Mouse (Mus musculus): ENCODE measurements around the gene Tecpr2.

The Tecpr2 gene

GRCm38 (mm10) chr12:110889036-110890020 is at the start of gene Tecpr2, which contains the start of gene Cinp:
Gene Tecpr2, plus strand, starts transcription at chr12:110889264.
Gene Cinp, minus strand, starts transcription at chr12:110889145.
- WGBS, result under 1% methylated on average over 74 of the region's 74 CpGs

DNA sequence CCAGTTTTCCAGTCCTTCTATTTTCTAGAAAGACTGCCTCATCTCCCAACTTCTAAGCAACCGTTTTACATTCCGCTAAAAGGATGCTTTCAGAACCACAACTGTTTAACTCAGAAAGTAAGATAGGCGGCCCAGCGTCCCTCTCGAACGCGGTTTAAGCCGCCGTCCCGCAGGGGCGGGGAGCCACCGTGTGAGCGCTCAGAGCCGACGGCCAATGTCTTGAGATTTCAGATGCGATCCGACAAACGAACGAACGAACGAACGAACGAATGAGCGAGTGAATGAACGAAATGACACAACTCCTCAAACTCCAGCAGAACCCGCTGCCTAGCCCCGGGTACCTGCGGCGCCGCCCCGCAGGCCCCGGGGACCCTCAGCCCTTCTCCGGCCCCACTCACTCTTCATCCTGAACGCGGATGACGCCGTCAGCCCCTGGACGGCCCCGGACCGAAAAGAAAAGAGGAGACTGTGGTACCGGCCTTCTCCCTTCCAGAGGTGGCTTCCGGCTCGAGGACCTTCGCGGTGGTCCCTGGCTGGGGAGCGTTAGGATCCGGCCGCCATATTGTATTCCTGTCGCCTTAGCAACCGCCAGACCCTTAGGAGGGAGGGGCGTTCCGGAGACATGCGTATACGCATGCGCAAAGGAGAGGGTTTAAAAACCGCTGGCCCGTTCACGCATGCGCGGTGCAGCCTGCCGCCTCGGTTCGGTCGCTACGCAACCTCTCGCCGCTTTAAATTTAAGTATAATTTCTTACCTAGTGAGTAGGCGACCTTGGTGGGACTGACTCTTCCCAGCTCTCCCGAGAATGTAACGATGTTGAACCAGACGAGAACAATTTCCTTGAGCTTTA is 48.5 kb upstream of the Tecpr2 start, which contains the start of gene Mok:
Mok (minus strand) TSS at position 592 of the 851 bp plus-strand sequence.
- WGBS, result under 1% methylated on average over 71 of the region's 71 CpGs

DNA sequence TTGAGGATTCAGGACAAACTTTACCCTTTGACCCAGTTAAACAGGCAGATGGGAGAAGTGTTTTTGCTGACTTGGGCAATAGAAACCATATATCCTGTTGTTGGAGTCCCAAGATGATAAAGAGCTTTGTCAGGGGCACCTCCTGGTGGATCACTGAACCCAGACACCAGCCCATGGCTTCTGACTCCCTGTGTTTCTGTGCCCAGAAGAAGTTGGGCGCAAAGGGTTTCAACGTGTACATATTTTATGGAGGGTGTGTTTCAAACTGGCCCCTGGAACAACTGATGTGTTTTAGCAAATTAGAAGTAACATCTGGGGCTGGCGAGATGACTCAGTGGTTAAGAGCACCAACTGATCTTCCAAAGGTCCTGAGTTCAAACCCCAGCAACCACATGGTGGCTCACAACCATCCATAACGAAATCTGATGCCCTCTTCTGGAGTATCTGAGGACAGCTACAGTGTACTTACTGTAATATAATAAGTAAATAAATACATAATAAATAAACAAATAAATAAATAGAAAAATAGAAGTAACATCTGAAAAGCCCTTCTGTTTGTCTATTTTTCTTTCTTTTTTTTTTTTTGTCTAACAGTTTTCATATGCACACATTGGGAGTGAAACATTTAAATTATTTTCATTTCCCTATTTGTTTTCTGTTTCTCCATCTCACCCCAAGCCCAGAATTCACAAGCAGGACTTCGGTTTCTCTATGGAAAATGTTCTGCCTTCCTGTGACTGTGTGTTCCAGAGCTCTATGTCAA is 47.2 kb upstream of the Tecpr2 start:
- WGBS, result 71% methylated on average over 5 of the region's 5 CpGs

- WGBS, result 19% methylated on average over 32 of the region's 32 CpGs
Observed at GRCm38 (mm10) chr12:110843194-110844048, 45.6 kb upstream of the Tecpr2 start.

- WGBS, result 3% methylated on average over 42 of the region's 42 CpGs
Observed at GRCm38 (mm10) chr12:110844227-110845130, 44.6 kb upstream of the Tecpr2 start.

- 1% methylated on average over 36 of the region's 36 CpGs for WGBS
Observed at GRCm38 (mm10) chr12:110845131-110845880, 43.8 kb upstream of the Tecpr2 start.

GRCm38 (mm10) chr12:110846191-110846765 is 42.8 kb upstream of the Tecpr2 start:
- 74% methylated on average over 6 of the region's 6 CpGs for WGBS

DNA sequence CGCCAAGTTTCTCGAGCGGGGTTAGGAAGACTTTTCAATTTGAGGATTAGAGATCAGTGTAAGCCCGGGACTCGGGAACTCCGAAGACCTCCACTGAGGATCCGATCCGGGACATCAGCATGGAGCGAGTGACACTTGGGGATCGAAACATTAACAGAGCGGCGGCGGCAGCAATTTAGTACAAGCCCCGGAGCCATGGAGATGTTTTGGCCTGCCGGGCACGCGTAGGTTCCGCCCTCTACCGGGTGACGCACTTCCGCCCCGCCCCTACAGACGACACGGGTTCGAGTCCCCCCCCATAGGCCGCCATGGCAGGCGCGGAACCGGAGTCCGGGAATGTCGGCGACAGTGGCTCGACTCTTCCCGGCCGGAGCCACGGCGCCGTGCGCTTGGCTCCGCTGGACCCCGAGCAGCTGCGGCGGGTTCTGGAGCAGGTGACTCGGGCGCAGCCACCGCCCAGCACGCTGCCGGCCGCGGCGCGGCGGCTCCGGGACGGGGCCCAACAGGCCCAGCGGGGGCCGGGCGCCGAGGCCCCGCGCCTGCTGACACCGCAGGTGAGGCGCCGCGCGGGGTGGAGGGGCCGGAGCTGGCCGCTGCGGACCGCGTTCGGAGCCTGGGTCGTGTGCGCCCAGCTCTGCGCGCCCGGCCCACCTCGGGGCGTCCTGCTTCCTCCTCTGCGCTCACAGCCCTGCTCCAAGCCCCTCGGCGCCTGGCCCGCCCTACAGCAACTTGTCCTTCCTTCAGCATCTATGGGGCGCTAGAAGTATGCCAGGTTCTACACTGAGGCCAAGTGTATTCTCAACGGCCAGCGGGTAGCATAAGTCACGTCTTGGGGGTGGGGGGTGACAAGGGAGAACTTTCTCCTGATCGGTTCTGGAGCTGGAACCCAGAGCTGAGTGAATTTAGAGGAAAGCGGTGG is 38.8 kb upstream of the Tecpr2 start, which contains the start of gene Zfp839:
Zfp839 (plus strand) TSS at position 244 of the 919 bp plus-strand sequence.
- WGBS, result under 1% methylated on average over 85 of the region's 89 CpGs

GRCm38 (mm10) chr12:110850929-110851256 is 38.2 kb upstream of the Tecpr2 start:
- 14% methylated on average over 9 of the region's 9 CpGs for WGBS

- 77% methylated on average over 12 of the region's 12 CpGs for WGBS
Observed at GRCm38 (mm10) chr12:110851414-110851813, 37.6 kb upstream of the Tecpr2 start.

- WGBS, result 75% methylated on average over 1 of the region's 1 CpGs
Observed at GRCm38 (mm10) chr12:110851923-110852322, 37.1 kb upstream of the Tecpr2 start.

DNA sequence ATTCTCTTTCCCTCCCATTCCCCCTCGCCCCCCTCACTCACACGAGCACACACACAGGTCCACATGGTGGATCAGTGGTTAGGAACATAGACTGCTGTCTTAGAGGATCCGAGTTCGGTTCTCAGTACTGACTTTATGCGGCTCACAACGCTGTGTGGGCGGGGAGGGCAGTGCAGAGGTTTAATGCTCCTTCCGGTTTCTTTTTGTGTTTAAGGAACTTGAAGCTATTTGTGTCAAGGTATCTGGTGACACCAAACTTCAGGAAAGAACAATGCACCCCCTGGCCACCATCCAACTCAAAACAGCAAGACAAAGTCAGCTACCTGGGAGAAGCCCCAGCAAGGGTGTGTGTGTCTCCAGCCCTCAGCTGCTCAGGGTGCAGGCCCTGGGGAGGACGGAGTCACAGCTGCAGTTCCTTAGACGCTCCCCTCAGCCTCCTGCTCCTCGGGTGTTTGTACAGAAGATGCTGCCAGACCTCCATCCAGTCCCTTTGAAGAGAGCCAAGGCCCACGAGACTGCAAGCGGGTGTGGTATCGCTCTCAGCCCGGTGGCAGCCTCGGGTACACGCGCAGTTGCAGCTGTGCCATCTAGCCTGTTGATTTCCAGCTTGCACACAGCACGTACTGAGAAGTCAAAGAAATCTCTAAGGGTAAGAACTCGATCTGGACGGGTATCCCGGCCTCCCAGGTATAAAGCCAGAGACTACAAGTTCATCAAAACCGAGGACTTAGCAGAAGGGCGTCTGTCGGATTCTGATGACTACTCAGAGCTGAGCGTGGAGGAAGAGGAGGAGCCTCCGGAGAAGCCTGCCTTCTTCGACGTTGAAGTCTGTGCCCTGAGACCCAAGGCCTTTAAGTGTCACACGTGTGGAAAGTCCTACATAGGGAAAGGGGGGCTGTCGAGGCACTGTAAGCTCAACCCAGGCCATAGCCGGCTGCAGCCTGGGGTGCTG is 34.0 kb upstream of the Tecpr2 start:
- 82% methylated on average over 32 of the region's 32 CpGs for WGBS

GRCm38 (mm10) chr12:110857196-110857595 is 31.9 kb upstream of the Tecpr2 start:
- 78% methylated on average over 7 of the region's 7 CpGs for WGBS

- 96% methylated on average over 15 of the region's 15 CpGs for WGBS
Observed at GRCm38 (mm10) chr12:110858681-110859080, 30.4 kb upstream of the Tecpr2 start.

- WGBS, result 54% methylated on average over 7 of the region's 7 CpGs
Observed at GRCm38 (mm10) chr12:110861256-110861655, 27.8 kb upstream of the Tecpr2 start.

DNA sequence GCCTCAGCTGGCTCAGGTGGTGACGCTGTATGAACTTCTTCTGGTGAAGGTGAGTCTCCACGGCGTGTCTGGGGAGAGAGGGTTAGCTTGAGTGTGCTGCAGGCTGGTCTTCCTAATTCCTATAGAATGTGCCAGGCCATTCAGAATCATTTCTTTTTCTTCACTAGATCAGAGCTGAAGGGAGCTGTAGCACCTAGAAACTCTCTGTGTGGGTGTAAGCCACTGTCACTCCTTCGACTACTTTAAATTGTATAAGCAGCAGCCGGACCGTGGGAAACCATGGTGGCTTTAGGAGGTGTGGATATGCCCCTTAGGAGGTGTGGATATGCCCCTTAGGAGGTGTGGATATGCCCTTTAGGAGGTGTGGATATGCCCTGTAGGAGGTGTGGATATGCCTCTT is 25.1 kb upstream of the Tecpr2 start:
- WGBS, result 59% methylated on average over 6 of the region's 6 CpGs
